Mouse (Mus musculus) kidney, adult 18-20 months (tissue): ENCODE measurements around the gene Bdh1.

Source experiments
- DNase-seq: peaks from one replicate; pipeline ENCODE4 v3.0.0; 2021

Gene Bdh1

DNA sequence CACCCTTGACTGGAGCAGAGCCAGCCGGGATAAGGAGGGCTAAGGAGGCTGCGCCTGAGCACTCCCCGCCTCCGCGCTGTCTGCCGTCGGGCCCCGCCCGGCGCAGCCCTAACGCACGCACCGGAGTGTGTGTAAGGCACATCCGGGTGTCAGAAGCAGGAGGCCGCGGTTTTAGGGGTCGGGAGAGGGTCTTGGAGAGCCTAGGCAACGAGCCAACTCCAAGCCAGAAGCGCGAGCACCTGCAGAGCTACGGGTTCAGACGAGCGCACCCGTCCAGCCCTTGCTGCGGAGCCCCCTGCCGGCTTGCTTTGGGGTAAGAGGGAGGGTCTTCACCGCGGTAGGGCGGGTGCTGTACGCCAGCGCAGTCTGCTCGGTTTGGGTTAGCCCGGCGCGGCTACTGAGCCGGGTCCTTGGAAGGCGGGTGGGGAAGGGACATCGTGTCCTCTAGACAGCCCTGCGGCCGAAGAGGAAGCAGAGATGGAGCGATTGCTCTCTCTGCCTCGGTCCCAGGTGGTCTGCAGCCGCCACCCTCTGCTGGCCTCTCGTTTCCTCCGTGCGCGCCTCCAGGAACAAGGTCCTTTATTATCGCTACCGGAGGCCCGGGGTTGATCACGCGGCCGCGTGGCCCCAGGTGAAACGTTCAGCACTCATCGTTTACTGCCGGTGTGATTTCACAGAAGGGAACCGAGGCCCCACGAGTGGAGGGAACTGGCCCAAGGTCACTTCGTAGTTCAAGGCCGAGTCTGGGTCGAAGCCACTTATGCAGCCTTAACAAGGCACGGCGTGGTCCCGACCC is 6.8 kb downstream of the Bdh1 start:
- DNase-seq: peak; percentile 43

DNA sequence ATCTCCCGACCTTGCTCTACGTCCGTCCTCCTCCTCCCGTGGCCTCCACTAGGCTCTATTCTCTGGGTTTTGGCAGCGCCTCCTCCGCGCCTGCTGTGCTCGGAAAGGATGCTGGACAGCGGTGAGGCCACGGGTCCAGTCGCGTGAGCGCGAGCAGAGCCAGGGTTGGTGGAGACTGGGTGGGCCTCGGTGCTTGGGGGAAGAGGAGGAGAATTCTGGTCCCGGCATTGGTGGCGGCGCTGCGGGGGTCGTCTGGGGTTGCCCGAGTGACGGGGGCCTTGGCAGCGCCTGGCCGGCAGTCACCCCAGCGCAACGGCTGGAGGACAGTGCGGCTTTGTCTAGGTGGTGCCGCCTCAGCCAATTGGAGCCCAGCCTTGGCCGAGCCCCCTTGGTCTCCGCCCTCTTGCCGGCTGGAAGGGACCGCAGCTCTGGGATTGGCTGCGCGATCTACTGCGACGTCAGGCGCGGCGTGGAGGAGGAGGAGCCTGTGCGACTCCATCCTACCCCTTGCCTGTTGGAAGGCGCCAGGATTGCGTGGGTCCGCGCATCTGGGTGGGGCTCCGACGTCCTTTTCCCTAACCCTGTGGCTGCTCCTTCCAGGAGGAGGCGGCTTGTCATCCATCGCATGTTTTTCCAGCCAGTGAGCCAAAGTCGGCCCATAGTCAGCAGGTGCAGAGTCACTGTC is 7.5 kb downstream of the Bdh1 start:
- peak; percentile 90 for DNase-seq

DNA sequence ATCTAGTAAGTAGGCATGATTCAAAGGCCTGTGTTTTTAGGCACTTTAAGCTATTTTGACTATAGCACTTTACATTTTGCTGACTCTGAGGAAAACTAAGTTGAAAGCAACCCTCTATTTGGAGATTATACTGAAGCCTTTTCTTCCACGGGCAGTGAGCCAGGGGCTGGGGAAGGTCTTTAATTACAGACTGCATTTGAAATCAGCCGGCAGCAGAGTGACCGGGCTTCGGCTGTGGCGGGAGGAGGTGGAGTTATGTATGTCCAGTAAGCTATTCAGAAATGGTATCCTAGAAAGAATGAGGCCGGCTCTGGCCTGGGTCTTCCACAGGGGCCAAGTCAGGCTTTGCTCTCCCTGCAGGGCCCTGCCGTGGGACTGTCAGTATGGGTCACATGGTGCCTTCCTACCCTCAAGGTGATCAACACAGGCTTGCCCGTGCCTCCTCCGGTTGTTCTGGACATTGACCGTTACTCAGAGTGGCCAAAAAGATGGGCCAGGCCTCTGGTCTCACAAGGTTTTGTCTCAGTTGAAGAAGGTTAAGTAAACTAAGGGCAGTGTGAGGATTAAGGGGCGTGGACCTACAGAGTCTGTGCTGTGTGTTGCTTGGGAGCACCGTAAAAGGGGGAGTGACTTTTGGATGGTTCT is 11.5 kb downstream of the Bdh1 start:
- DNase-seq: no peak

DNA sequence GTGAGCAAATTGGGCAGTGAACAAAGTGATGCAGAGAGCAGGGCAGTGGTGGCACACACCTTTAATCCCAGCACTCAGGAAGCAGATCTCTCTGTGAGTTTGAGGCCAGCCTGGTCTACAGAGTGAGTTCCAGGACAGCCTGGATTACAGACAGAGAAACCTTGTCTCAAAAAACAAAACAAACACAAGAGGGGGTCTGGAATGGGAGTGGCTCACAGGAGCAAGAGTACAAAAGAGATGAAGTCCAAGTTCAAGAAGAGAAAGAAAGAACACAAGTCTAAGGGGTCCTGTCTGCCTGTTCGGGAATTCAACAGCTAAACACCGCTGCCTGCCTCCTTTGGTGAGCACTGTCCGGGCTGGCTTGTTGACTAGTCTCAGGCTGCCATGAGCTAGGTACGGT is 13.1 kb downstream of the Bdh1 start:
- DNase-seq: no peak

DNA sequence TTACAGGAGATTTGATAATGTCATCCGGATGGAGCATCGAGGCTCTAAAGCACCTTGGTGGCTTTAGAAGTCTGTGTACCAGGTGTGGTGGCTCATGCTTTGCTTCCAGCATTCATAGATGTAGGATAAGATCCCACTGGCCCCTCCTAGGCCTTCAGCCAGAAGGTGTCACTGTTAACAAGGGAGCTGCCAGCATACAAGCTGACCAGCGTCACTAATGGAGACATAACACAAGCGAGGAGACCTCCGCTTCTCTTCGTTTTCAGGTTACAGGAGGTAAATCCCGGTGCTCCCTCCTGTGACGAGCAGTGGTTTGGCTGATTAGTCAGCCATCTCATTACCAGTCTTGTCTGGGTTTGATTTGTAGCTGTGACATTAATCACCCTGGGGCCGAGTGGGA is 14.0 kb downstream of the Bdh1 start:
- no peak for DNase-seq

DNA sequence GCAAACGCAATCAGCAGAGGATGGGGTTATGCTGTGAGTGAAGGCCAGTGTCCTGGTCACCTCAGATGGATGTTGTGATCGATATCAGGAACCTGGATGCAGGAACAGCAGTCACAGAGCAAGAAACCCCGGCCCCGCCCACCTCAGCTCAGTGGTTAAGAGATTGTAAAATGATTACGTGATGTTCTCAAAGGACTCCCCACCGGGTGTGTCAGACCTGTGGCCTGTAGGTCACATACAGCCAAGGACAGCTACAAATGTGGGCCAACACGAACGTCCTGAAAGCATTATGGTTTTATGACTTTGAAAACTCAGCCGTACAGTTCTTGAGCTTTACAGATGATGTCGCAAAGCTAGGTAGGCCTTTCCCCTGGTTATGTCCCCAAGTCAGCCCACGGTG is 15.3 kb downstream of the Bdh1 start:
- no peak for DNase-seq

DNA sequence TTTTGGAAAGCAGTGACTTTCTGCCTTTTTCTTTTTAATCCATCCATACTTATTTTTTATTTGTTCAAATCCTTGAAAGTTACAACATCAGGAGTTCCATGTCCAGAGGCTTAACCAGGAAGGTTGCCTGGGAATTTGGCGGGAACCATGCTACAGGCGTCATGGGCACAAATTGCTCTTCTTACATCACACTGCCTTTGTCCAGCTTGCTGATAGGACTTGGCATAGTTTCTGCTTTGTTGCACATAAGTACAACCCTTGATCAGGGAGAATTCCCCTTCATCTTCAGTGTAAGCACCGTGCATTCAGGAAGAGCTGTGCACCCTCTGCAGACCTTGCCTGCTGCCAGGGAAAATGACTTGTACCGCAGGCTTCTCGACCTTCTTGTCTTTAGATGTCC is 17.4 kb downstream of the Bdh1 start:
- DNase-seq: no peak

DNA sequence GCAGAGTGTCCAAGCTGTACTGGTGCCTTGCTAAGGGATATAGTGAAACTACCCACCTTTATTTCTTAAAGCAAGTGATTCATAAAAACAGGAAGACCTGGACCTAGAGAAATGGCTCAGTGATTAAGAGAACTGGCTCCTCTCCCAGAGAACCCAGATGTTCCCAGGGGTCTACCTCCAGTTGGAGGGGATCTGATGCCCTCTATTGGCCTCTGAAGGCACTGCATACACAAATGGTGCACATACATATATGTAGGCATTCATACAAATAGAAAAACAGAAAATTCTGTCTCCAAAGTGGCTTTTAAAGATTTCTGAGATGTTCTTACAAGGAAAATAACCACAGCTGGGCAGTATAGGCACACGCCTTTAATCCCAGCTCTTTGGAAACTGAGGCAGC is 18.0 kb downstream of the Bdh1 start:
- DNase-seq: no peak

DNA sequence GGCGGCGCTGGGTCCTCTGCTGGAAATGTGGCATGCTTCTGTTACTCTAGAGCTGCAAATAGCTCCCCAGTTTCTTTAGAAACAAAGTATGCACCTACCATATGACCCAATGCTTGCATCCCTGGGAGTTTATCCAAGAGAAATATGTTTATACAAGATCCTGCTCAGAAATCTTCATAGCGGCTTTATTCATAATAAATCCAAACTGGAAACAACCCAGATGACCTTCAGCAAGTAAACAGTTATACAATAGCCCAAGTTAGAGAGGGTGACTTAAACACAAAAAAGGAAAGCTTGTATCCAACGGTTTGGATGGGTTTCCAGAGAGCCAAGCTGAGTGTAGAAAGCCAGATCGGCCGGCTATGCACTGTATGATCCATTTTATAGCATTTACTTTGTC is 22.4 kb downstream of the Bdh1 start:
- no peak for DNase-seq

DNA sequence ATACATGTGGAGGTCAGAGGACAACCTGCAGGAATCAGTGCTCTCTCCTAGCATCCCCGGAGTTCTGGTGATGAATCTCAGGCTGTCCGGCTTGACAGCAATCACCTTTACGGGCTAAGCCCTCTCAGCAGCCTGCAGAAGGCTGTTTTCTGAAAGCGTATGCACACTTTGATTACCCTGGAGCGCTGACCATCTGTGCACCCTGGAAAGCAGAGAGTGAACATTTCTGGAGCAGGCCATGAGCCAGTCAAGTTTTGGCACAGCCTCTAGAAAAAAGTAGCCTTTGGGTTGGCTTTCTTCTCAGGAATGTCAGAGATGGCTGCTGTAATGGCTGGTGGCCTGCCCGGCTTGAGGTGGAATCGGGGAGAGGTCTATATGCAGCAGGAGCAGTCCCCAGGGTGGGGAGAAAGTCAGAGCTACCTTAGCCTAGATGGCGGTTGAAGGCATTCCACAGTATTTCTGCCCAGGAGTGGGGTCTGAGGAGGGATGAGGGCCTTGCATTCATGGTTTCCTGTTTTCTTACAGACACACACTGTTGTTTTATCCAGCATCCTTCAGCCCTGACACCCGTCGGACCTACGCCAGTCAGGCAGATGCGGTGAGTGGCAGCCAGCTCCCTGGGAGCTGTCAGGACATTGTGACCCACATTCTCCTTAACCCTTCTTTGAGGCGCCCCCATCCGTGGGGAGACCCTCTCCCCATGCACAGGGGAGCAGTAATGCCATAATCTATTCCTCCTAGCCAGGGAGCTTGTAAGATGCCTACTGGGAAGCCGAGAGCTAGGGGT is 24.2 kb downstream of the Bdh1 start:
- no peak for DNase-seq

DNA sequence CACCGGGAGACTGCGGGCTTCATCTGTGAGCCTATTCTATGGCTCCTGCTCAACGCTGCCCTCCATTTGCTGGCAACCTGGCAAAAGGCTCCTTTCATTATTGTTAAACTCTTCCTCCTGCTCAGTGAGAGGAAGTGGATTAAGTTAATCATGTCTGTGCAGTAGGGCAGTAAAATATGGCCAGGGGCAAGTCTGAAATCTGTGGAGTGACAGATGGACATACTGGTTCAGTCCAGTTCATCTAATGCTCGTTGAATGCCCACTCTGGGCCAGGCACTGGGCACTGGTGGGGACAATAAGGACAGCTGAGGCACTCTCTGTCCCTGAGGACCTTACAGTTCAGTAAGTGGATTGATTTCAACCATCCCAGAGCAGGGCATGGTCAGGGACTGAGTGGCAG is 27.9 kb downstream of the Bdh1 start:
- DNase-seq: no peak

DNA sequence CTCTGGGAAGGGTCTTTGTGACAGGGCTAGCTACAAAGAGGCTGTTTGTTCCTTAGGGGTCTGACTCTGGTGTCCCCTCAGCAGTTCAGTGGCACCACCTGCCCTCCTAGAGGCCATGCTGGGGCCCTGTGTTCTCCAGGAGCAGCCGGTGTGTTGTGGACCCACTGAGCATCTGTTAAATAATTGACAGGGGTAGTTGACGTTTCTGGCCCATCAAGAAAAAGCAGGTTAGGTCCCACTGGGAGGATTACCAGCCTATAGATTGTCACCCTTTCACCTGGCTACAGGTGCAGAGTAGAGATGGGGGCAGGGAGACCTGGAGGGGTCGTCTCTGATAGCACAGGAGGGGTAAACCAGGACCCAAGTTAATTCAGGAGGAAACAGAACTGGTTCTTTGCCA is 29.2 kb downstream of the Bdh1 start:
- DNase-seq: no peak

DNA sequence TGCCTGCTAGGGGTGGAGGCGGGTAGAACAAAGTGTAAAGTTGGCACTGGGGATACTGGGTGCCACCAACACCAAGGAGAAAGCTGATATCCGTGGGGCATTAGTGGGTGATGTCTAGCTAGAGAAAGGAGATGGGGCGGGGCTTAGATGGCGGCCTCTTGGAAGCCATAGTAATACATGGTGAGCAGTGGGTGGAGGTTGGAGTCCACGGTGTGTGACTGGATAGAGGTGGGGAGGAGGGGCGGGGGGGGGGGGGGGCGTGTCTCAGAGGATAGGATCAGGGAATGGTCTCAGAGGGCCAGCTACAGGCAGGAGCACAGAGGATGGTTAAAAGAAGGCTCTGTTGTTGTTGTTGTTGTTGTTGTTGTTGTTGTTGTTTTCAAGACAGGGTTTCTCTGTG is 30.4 kb downstream of the Bdh1 start:
- no peak for DNase-seq

DNA sequence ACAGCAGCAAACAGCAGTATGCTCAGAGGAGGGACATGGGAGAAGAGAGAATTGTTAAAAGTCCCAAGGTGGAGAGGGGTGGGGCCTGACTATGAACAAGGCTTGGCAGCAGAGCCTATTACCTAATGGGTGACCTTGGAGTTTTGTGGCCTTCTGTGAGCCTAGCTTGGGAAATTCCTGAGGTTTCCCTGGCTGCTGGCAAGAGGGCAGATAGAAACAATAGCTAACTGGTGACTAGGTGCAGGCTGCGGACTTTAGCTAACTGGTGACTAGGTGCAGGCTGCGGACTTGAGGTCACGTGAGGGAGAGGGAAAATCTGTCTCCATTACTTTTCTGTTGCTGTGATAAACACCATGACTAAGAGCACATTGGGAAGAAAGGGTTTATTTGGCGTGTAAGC is 31.9 kb downstream of the Bdh1 start:
- peak; percentile 59 for DNase-seq

DNA sequence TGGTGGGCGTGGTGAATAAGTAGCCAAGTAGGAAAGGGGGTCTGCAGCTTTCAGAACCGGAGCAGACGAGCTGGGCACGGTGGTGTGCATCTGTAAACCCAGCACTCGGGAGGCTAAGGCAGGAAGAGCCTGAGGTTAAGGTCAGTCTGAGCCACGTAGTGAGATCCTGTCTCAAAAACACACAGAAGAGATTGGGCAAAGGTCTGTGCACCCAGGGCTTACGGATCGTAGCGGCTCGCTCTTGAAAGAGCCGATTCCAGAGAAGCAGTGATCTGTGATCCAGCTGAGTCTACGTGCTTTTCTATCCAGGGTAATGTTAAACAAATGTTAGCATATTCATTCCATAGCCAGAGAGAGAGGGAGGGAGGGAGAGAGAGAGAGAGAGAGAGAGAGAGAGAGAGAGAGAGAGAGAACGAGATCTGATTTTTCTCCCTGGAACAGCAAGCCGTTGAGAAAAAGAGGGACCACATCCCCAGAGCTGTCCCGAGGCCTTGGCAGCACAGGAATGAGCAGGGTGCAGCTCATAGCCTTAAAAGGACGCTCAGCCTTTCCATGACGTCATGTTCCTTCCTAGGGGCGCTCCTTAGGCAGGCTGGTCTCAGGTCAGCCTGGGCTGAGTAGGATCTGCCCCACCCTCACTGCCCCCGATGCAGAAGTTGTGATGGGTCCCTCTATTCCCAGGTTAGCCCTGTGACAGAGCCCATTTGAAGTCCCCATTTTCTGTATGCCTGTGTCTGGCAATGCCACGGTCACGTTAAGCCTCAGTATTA is 33.4 kb downstream of the Bdh1 start:
- DNase-seq: no peak

DNA sequence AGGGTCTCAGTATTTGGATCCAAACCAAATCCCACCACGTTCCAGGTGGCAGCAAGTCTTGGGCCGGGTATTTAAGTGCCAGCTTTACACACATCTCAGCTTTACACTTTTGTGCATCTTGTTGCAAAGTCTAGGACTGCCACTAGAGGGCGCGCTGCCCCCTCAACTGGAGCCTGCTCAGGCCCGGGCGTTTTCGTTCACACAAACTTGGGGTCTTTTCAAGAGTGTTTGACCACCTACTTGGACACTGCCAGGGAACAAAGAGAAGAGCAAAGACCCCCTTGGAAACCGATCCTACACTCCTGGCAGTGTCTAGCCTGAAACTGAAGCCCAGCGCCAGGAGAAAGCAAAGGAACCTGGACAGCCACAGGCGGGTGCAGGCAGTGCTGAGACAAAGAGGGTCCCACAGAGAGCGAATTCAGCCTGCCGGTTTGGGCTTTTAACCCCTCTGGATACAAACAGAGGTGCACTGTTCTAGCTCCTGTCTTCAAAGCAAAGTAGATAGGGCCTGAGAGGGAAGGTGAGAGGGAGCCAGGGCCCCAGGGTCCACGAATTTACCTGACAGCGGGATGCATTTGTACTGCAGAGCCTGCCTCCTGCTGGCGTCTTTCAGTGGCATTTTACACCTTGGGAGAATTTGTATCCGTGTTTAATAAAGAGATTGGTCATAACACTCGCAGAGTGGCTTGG is 36.3 kb downstream of the Bdh1 start:
- peak; percentile 81 for DNase-seq

DNA sequence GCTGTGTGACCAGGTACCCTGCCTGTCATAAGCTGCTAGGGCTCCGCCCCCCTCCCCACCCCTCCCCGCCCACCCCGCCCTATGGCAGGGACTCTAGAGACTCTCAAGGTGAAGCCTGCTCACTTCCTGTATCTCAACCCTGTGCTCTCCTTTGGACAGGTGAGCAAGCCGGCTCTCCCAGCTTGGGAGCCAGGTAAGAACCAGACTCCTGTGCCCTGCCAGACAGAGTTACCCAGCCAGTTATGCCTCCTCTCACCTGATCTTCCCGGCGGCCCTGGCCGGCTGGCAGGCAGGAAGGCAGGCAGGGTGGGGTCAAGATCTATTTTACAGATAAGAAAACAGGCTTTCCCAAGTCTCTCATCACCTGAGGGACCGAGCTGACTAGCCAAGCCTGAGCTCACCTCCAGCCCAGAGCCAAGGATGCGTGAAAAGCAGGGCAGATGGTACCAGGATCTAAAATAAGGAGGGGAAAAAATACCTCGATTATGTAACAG is 37.9 kb downstream of the Bdh1 start:
- DNase-seq: peak; percentile 58

DNA sequence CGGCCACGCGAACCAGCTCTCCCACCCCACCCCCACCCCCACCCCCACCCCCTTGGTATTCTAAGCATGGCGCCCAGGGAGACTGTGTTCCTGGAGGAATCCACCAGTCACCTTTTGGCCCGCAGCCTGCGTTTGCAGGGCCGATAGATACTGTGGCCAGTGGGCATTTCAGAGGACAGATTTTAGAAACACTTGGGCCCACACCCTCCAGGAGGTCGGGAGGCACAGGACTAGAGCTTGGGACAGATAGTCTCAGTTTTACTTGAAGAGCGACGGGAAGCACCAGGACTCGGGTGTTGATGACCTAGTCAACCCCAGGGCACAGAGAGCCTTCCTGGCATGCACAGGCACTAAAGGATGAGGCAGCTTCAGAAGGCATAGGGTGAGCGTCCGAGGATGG is 38.4 kb downstream of the Bdh1 start:
- DNase-seq: no peak

DNA sequence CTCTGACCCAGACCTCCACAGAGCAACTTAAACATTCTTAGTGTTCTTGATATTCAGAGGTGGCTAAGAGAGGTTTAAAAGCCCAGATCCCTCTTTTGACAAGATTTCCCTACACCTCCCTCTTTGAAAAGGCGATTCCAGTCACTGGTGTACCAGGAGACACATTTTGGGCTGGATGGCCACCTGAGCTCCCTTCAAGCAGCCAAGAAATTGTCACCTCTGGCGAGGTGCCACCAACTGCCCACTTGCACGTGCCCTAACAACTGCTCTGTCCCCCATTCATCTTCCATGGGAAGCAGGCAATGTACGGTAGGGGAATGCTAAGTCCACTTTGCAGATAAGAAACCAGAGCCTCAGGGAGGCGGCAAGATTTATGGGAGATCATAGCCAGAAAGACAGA is 39.0 kb downstream of the Bdh1 start:
- DNase-seq: no peak

DNA sequence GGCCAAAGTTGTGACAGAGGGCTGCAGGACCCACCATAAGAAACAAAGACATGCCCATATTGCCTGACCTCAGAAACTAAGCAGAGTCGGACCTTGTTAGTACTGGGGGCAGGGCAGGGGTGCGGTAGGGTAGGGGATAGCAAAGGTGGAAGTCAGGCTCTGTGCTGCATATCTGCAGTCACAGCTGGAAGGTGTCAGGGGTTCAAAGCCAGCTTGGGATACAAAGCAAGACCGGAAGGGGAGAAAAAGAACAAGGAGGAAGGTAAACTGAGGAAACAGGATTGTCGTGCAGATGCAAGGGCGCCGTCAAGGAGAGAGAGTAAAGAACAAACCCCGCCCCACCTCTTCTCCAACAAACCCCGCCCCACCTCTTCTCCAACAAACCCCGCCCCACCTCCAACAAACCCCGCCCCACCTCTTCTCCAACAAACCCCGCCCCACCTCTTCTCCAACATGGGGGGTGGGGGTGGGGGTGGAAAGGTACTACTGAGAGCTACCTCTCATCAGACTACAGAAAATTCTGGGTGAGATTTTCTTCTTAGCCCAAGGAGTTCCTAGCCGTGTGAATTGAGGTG is 40.1 kb downstream of the Bdh1 start:
- no peak for DNase-seq

DNA sequence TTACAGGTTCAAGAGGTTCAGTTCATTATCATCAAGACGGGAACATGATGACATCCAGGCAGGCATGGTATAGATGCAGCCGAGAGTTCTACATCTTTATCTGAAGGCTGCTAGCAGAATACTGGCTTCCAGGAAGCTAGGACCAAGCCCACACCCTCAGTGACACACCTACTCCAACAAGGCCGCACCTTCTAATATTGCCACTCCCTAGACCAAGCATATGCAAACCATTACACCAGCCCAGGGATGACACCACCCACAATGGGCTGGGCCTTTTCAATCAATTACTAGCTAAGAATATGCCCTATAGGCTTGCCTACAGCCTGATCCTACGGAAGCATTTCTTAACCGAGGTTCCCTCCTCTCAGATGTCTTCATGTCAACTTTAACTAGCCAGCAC is 42.9 kb downstream of the Bdh1 start:
- no peak for DNase-seq
